Mouse (Mus musculus) midbrain, postnatal 0 days (tissue): Measurements from ENCODE around the gene Gm14124. TPM values are rescaled to one million over a fixed set of nuclear protein-coding genes. Genes with fewer than 3 reads are reported as not detected.
"Not testable (repeated sequence)": the region's sequence is repeated elsewhere in the genome, so short reads cannot be mapped to it uniquely, and the experiment has no call there.

Experiments
- ATAC-seq: fragments of 200-750 bp; cut with Nextera tagmentation; 2 replicates; pipeline ENCODE4 v1.8.0; 2017; ENCODE audit warnings: moderate number of reproducible peaks, mild to moderate bottlenecking, moderate TSS enrichment, moderate library complexity; ENCODE audit not compliant: low FRiP score
- DNase-seq: peaks from one replicate; pipeline ENCODE4 v3.0.0-alpha.2; 2015; ENCODE audit warnings: low spot score
- H3K27ac ChIP-seq: fragments of 300-500 bp; sonication (generic); 2 replicates; pipeline ENCODE4 v1.5.1; 2014; ENCODE audit warnings: low read depth, mild to moderate bottlenecking, low read length, mixed read lengths
- H3K27me3 ChIP-seq: fragments of 300-500 bp; sonication (generic); 2 replicates; pipeline ENCODE4 v1.6.1; 2014; ENCODE audit warnings: low read length, control low read depth, mixed read lengths; ENCODE audit not compliant: insufficient read depth
- H3K36me3 ChIP-seq: fragments of 300-500 bp; sonication (generic); 2 replicates; pipeline ENCODE4 v1.6.1; 2014; ENCODE audit warnings: low read length, control low read depth, mixed read lengths; ENCODE audit not compliant: insufficient read depth
- H3K4me1 ChIP-seq: fragments of 300-500 bp; sonication (generic); 2 replicates; pipeline ENCODE4 v1.6.1; 2014; ENCODE audit warnings: mild to moderate bottlenecking, control low read depth, antibody characterized with exemption, low read length, mixed read lengths; ENCODE audit not compliant: insufficient read depth
- H3K4me2 ChIP-seq: fragments of 300-500 bp; sonication (generic); 2 replicates; pipeline ENCODE4 v1.6.1; 2014; ENCODE audit warnings: low read depth, mild to moderate bottlenecking, low read length, mixed read lengths; ENCODE audit not compliant: poor library complexity, severe bottlenecking
- H3K4me3 ChIP-seq: fragments of 300-500 bp; sonication (generic); 2 replicates; pipeline ENCODE4 v1.5.1; 2014; ENCODE audit warnings: low read depth, mild to moderate bottlenecking, low read length, moderate library complexity
- H3K9ac ChIP-seq: fragments of 300-500 bp; sonication (generic); replicated peaks from 2 replicates; pipeline ENCODE4 v1.6.1; 2014; ENCODE audit warnings: mild to moderate bottlenecking, low read length, moderate library complexity, mixed read lengths; ENCODE audit not compliant: poor library complexity, severe bottlenecking
- H3K9me3 ChIP-seq: fragments of 300-500 bp; sonication (generic); 2 replicates; pipeline ENCODE4 v1.6.1; 2016; ENCODE audit warnings: low read length, control low read depth
- CTCF ChIP-seq: IDR thresholded peaks from 2 replicates; pipeline ENCODE4 v1.5.1; 2016; ENCODE audit warnings: antibody characterized with exemption, mild to moderate bottlenecking
- WGBS: fragments of 180-500 bp; shearing (Covaris S2); extraction: QIAGEN DNeasy Blood & Tissue Kit; methylation state at CpG from one replicate; pipeline ENCODE4 v1.1.7; 2014; 5-methylcytosine and 5-hydroxymethylcytosine counted together
- polyA plus RNA-seq: library from polyadenylated mRNA; unstranded; fragments of >200 nt; fragmentation: Nextera tagmentation; extraction: Ambion mirVana; gene quantifications from 2 replicates; pipeline ENCODE4 v1.2.1, GENCODE M21; 2015
- total RNA-seq: library from RNA; depleted of rRNA; stranded (reverse); fragments of >200 nt; gene quantifications from 2 replicates; pipeline ENCODE4 v1.2.3, GENCODE M21; 2014; rRNA removed

Gm14124 gene
- total and polyA plus RNA-seq, 2 experiments from 2014 or later, result not detected

DNA sequence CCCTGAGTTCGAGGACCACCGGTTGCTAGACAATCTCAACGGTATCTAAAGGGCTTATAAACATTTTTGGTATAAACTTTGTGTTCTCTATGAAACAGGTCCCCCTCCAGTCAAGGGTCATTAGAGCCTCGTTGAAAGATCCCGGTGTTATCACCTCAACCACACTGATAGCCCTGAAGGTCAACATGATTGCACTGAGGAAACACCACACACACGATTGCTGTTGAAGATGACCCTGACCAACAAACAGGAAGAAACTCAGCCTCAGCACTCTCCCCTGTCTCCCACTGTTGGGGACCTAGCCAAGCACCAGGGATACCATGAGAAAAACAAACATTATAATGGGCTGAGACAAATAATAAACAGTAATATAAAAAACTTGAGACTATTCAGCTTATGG lies 36.4 kb downstream of the Gm14124 start:
- WGBS, result 90% methylated on average over 6 of the region's 6 CpGs
- no peak overlapping the region for H3K27ac ChIP-seq

DNA sequence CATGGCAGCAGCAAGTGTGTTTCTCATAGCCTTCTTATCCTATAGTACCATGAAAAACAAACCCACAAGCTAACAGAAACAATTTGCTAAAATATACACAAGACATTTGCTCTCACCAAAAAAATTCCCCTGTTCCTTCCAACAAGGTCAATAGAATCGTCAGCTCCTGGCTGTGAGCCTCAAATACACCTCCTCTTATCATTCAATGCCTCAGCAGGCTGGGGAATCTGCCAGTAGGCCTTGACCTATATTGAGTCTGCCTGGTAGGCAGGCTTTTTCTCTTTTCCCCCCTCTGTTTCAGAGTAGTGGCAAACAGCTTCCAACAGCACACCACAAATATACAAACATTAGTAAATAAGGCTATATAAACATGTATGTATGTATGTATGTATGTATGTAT lies 41.8 kb downstream of the Gm14124 start:
- no peaks in the 10 kb centered on the region for H3K4me1 ChIP-seq
- no peak overlapping the region for H3K9ac ChIP-seq
- H3K27ac ChIP-seq, result no peak overlapping the region
- no peak overlapping the region for H3K4me2 ChIP-seq
- H3K9me3 ChIP-seq, result 0 out of 2 replicates have a peak, but pooled peaks cover 7% of the 10 kb centered on the region
- H3K27me3 ChIP-seq, result no peaks in the 10 kb centered on the region
- DNase-seq (no peak), ATAC-seq (no peak)
- 51% methylated on average over 1 of the region's 1 CpGs for WGBS
- no peaks in the 10 kb centered on the region for H3K36me3 ChIP-seq
- H3K4me3 ChIP-seq, result no peak overlapping the region
- TF ChIP-seq CTCF, result no peak

More for the DNA sequence above, 36.4 kb downstream of the Gm14124 start:
- Histone ChIP-seq H3K4me3 (no peak overlapping the region), H3K9ac (no peak overlapping the region), H3K9me3 (no peaks in the 10 kb centered on the region), H3K27me3 (no peaks in the 10 kb centered on the region), H3K36me3 (no peaks in the 10 kb centered on the region), H3K4me2 (no peak overlapping the region), H3K4me1 (no peaks in the 10 kb centered on the region)
- TF ChIP-seq CTCF, result no peak
- DNase-seq (no peak), ATAC-seq (no peak)

DNA sequence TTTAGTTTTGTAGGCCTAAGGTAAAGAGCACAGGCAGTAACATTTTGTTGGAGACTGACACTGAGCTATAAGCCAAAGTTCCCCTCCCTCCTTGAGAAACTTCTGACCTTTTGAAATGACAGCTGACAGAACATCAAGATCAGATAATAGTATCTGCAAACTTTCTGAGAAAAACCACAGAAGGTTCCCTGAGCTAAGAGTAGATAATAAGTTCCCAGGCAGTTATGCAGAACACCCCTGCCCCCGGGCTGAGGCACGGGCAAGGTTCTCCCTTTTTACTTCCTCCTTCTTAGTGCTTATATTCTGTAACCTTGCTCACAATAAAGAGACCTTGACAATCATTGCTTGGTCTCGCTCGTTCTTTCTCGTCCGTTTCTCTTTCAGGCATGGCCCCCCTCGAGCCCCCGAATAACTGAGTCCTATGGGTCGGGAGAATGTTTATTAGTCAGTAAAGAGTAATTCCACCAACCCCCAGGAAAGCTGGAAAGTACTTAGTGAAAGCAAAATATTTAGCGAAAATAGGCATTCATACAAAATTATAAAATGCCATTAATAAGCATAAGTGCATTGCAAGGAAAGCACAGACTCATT lies 50.0 kb downstream of the Gm14124 start:
- H3K4me1 ChIP-seq, result no peaks in the 10 kb centered on the region
- no peak overlapping the region for H3K9ac ChIP-seq
- H3K9me3 ChIP-seq, result no peaks in the 10 kb centered on the region; the same call in 1 of the 2 replicates
- DNase-seq, result no peak
- no peak for ATAC-seq
- TF ChIP-seq CTCF, result no peak
- no peaks in the 10 kb centered on the region for H3K27me3 ChIP-seq
- no peak overlapping the region for H3K4me2 ChIP-seq
- H3K36me3 ChIP-seq, result no peaks in the 10 kb centered on the region
- H3K4me3 ChIP-seq, result no peak overlapping the region
- H3K27ac ChIP-seq, result no peak overlapping the region
- WGBS, result 89% methylated on average over 10 of the region's 10 CpGs

DNA sequence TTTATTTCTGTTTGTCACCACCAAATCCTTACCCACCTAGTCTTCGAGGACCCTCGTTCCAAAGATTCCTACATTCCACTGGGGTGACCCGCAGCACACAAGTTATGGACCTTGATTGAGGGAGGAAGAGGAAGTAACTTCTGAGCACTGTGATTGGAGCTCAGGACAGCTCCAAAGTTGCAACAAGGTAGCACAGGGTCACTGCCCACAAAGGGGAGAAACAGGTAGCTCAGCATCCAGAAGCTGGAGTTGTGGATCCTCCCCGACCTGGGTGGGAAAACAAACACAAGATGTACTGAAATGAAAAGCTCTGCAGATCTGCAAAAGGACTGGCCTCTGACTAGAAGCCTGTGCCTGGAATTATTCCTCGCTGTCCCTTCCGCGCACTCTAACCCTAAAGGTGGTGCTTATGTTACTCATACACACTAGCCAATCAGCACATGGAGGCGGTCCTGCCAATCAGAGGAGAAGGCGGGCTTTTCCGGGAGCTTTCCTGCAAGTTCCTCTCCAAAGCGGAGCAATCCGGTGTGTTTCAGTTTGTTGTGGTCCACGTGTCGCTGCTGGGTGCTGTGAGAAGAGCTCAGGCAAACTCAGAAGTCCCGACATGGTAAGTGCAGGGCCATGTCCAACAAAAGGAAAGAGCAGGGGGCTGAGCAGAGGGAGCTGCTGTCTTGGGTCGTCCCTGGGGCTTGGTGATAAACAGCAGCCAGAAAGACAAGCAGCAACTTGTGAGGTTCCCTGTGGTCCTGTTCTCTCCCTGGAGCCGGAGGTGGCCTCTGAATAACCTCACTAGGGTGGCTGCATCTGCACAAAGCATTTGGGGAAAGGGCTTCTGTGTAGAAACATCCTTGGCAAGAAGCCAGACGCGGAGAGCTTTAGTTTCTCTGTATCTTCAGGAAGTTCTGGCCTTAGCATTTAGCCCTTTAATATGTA lies 53.9 kb downstream of the Gm14124 start:
- 17% methylated on average over 19 of the region's 19 CpGs for WGBS
- Histone ChIP-seq H3K4me2 (peak overlapping the region; percentile 43), H3K4me3 (peak overlapping the region; percentile 36), H3K27ac (0 out of 2 replicates have a peak overlapping the region, but pooled peaks have one; percentile 47), H3K9ac (0 out of 2 replicates have a peak overlapping the region, but pooled peaks have one; percentile 45)
- ATAC-seq, result peak; percentile 98
- not testable (repeated sequence) for H3K27me3 ChIP-seq, H3K4me1 ChIP-seq, H3K9me3 ChIP-seq, H3K36me3 ChIP-seq
- DNase-seq, result peak; percentile 86

DNA sequence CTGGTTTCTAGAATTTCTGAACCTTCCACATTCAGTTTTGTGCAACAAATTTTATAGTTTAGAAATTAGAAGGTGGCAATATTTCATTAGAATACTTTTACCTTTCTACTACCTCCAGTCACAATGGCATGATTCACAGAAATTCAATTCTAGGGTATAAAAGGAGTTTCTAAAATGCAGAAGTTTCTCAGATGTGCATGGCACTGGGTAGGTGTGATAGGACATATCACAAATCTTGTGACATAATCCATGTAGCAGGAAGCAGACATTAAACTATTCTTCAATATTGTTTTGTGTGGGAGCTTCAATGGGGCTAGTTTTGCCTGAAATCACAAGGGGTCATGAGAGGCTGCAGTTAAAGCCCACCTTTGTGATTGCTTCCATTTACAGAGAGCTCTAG lies 58.8 kb downstream of the Gm14124 start:
- ATAC-seq, result no peak
- no peaks in the 10 kb centered on the region for H3K27me3 ChIP-seq

DNA sequence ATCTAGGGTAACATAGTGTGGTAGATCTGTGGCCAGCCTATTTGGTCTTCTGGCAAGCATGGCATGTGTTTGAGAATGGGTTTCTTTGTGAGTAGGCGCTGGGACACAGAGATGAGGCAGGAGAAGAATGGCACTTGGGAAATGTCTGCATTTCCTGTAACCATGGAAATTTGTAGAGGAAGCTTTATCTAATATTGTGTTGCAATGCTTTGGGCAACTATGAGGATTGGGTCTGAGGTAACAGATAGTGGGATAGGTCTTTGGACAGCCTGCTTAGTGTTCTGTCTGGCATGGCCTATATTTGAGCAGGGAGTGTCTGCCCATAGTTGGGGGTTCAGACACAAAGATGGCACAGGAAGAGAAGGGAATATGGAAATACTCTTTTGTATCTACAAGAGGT lies 61.7 kb downstream of the Gm14124 start:
- H3K36me3 ChIP-seq, result no peaks in the 10 kb centered on the region
- ATAC-seq, result no peak
- no peak overlapping the region for H3K9ac ChIP-seq
- no peak for TF ChIP-seq CTCF
- no peak for DNase-seq
- H3K4me1 ChIP-seq, result no peaks in the 10 kb centered on the region
- peaks cover 43% of the 10 kb centered on the region for H3K9me3 ChIP-seq
- H3K27me3 ChIP-seq, result no peaks in the 10 kb centered on the region
- no peak overlapping the region for H3K4me3 ChIP-seq
- 100% methylated on average over 1 of the region's 1 CpGs for WGBS
- H3K4me2 ChIP-seq, result no peak overlapping the region
- H3K27ac ChIP-seq, result no peak overlapping the region

More for the DNA sequence above, 58.8 kb downstream of the Gm14124 start:
- Histone ChIP-seq H3K9me3 (peaks cover 34% of the 10 kb centered on the region), H3K4me2 (no peak overlapping the region), H3K27ac (no peak overlapping the region), H3K36me3 (no peaks in the 10 kb centered on the region), H3K9ac (no peak overlapping the region), H3K4me3 (no peak overlapping the region), H3K4me1 (no peaks in the 10 kb centered on the region)
- TF ChIP-seq CTCF, result no peak
- no peak for DNase-seq

Other genes starting within 250 kb of the Gm14124 start
- 7.0 and 8.3 TPM in 2 replicates for gene Zfp120, start 120.8 kb upstream of the Gm14124 start, total RNA-seq
- gene Zfp120, start 120.8 kb upstream of the Gm14124 start, polyA plus RNA-seq, result 7.1 and 7.5 TPM in 2 replicates
- gene Gm10770, start 77.8 kb upstream of the Gm14124 start, total RNA-seq, result not detected in 2 replicates
- gene Gm10770, start 77.8 kb upstream of the Gm14124 start, polyA plus RNA-seq, result not detected in 2 replicates
- not detected in 2 replicates for gene Gm14139, start 75.8 kb upstream of the Gm14124 start, total RNA-seq
- gene Gm14139, start 75.8 kb upstream of the Gm14124 start, polyA plus RNA-seq, result not detected in 2 replicates
- 3.0 and 4.3 TPM in 2 replicates for gene Zfp937, start 39.4 kb upstream of the Gm14124 start, total RNA-seq
- 6.5 and 6.7 TPM in 2 replicates for gene Zfp937, start 39.4 kb upstream of the Gm14124 start, polyA plus RNA-seq
- gene Gm21994, start 1.9 kb upstream of the Gm14124 start, total RNA-seq, result 1.3 and 1.5 TPM in 2 replicates
- gene Gm21994, start 1.9 kb upstream of the Gm14124 start, polyA plus RNA-seq, result 2.8 and 3.0 TPM in 2 replicates
- not detected in 2 replicates for gene Gm10130, start 66.2 kb downstream of the Gm14124 start, total RNA-seq
- not detected in 2 replicates for gene Gm10130, start 66.2 kb downstream of the Gm14124 start, polyA plus RNA-seq
- gene 3300002I08Rik, start 105.2 kb downstream of the Gm14124 start, total RNA-seq, result 11.5 and 13.0 TPM in 2 replicates
- gene 3300002I08Rik, start 105.2 kb downstream of the Gm14124 start, polyA plus RNA-seq, result 10.9 and 13.5 TPM in 2 replicates
- gene Zfp442, start 194.0 kb downstream of the Gm14124 start, total RNA-seq, result 4.4 and 5.2 TPM in 2 replicates
- gene Zfp442, start 194.0 kb downstream of the Gm14124 start, polyA plus RNA-seq, result 4.5 and 5.1 TPM in 2 replicates
- 0.19 and 0.27 TPM in 2 replicates for gene Zfp345, start 227.6 kb downstream of the Gm14124 start, total RNA-seq
- gene Zfp345, start 227.6 kb downstream of the Gm14124 start, polyA plus RNA-seq, result 0.12 TPM in 1 of 2 replicates, not detected in the other